Mouse (Mus musculus) liver, postnatal 0 days (tissue): ENCODE measurements around the gene Lrig1.

Source experiments
- CTCF ChIP-seq: sonication (generic); IDR thresholded peaks from 2 replicates; pipeline ENCODE4 v1.5.1; 2016; ENCODE audit warnings: antibody characterized with exemption, low read depth
- EP300 ChIP-seq: IDR thresholded peaks from 2 replicates; pipeline ENCODE4 v1.6.1; 2016; ENCODE audit warnings: antibody characterized with exemption, low read depth, mild to moderate bottlenecking

DNA sequence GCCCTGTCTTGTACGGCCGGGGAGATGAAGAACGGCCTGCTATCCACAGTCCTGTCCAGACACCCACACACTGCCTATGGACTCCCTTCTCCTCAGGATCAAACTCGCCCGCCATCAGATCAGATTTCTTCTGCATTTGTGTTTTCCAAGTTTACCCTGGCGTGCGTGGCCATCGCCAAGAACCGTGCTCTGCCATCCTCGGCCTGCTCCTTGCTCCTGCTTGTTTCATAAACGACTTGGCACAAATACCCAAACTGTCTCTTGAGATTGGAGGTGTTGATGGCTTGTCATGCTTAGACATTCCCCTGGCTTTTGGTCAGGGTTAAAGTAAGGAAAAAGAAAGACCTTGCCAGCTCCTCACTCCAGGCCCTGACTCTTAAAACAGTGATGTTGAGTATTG, 105.2 kb downstream of the Lrig1 start:
- no peak for TF ChIP-seq CTCF
- TF ChIP-seq EP300 = no peak
